Mouse (Mus musculus): ENCODE results near the gene Txnrd1. TPM values are rescaled to one million over a fixed set of nuclear protein-coding genes. Genes with fewer than 3 reads are reported as not detected.

Txnrd1 gene
- polyA plus RNA-seq, 2 experiments, result 33.6 to 44.6 TPM

DNA sequence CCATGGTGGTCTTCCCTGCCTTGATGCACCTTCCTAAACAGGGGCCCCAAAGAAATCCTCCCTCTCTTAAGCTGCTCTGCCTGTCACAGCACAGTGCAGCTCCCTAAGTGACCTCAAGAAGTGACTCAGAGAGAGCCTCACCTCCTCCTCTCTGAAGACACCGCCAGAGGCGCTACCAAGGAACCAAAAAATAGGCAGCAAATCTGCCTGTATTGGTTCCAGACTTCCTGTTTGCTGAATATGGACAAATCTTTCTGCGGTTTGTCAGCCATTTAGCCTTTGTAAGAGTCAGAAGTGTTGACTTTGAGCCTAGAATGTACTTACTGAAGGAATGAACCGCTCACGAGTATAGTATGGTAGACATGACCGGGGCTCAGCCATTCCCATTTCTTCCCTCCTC is 80.0 kb downstream of the Txnrd1 start:
- Histone ChIP-seq H3K4me3 (ENCODE audit: insufficient read depth in 1 of 2, low read depth in 2 of 2, low read length in 2 of 2) (no peak overlapping the region), H3K9ac (replicated peaks) (no peak overlapping the region), H3K4me1 (replicated peaks; ENCODE audit: control insufficient read depth in 2 of 2, insufficient read depth in 2 of 2, low read length in 1 of 2) (peaks cover 0 to 14% of the 10 kb centered on the region in 2 experiments; a peak in 3 of 4 replicates), H3K36me3 (replicated peaks; ENCODE audit: control insufficient read depth, insufficient read depth, low read depth) (no peaks in the 10 kb centered on the region), H3K9me3 (ENCODE audit: control insufficient read depth, low read length) (no peaks in the 10 kb centered on the region), H3K27ac (no peak overlapping the region), H3K27me3 (ENCODE audit: control insufficient read depth, insufficient read depth, low read length) (no peaks in the 10 kb centered on the region), H3K4me2 (ENCODE audit: low read depth) (no peak overlapping the region)
- 53% methylated on average over 6 of the region's 6 CpGs for WGBS (ENCODE audit: insufficient replicate concordance)
- DNase-seq (ENCODE audit: low read depth in 3 of 3, low spot score in 3 of 3), result no peak
- TF ChIP-seq CTCF (IDR thresholded peaks at IDR 0.05; ENCODE audit: low read depth), result no peak
- no peak; the same call in 1 of the 2 replicates for ATAC-seq (ENCODE audit: insufficient read depth)

DNA sequence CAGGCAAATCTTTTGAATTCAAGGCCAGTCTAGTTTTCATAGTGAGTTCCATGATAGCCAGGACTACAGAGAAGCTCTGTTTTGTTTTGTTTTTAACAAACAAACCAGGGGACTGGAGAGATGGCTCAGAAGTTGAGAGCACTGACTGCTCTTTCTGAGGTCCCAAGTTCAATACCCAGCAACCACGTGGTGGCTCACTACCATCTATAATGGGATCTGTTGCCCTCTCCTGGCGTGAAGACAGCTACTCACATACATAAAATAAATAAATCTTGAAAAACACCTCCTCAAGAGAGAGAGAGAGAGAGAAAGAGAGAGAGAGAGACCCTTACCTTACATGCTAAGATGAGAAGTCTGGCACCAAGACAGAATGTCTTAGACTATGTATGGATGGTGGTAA is 84.9 kb downstream of the Txnrd1 start:
- ATAC-seq (ENCODE audit: insufficient read depth), result no peak

DNA sequence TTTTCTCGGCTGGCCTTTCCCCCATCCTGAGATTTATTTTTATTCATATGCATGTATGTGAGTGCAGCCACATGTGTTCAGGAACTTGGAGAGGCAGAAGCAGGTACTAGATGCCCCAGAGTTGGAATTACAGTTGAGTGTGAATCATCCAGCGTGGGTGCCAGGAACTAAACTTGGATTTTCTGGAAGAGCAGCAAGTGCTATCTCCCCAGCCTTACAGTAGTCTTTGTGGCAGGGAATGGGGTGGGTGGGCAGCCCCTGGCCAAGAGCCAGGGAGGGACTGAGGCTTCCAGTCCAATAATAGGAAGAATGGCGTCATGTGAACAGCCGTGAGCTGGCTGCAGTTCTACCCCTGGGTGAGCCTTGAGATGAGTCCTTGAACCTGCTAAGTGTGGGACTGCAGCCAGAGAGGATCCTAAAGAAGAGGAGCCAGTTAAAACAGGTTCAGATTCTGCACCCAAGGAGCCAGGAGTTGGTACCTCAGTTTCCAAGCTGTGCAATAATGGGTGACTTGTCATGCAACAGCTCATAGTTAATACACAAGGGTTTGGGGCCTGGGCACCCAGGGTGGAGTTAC is 85.7 kb downstream of the Txnrd1 start:
- DNase-seq (ENCODE audit: low read depth in 3 of 3, low spot score in 3 of 3) (no peak), ATAC-seq (ENCODE audit: insufficient read depth) (no peak)
- Histone ChIP-seq H3K4me2 (ENCODE audit: low read depth) (no peak overlapping the region), H3K9me3 (ENCODE audit: control insufficient read depth, low read length) (no peaks in the 10 kb centered on the region), H3K4me1 (replicated peaks; ENCODE audit: control insufficient read depth in 2 of 2, insufficient read depth in 2 of 2, low read length in 1 of 2) (peaks cover 0 to 7% of the 10 kb centered on the region in 2 experiments; a peak in 2 of 4 replicates), H3K27ac (no peak overlapping the region), H3K4me3 (ENCODE audit: insufficient read depth in 1 of 2, low read depth in 2 of 2, low read length in 2 of 2) (no peak overlapping the region), H3K9ac (replicated peaks) (no peak overlapping the region), H3K36me3 (replicated peaks; ENCODE audit: control insufficient read depth, insufficient read depth, low read depth) (no peaks in the 10 kb centered on the region), H3K27me3 (ENCODE audit: control insufficient read depth, insufficient read depth, low read length) (no peaks in the 10 kb centered on the region)
- TF ChIP-seq CTCF (IDR thresholded peaks at IDR 0.05; ENCODE audit: low read depth) (no peak), EP300 (IDR thresholded peaks at IDR 0.05; ENCODE audit: low read depth) (no peak)
- WGBS (ENCODE audit: insufficient replicate concordance), result 73% methylated on average over 4 of the region's 4 CpGs

More for the DNA sequence above, 84.9 kb downstream of the Txnrd1 start:
- 37% methylated on average over 2 of the region's 2 CpGs for WGBS (ENCODE audit: insufficient replicate concordance)
- Histone ChIP-seq H3K36me3 (replicated peaks; ENCODE audit: control insufficient read depth, insufficient read depth, low read depth) (no peaks in the 10 kb centered on the region), H3K9me3 (ENCODE audit: control insufficient read depth, low read length) (no peaks in the 10 kb centered on the region), H3K9ac (replicated peaks) (no peak overlapping the region), H3K27ac (no peak overlapping the region), H3K4me2 (ENCODE audit: low read depth) (no peak overlapping the region), H3K4me1 (replicated peaks; ENCODE audit: control insufficient read depth in 2 of 2, insufficient read depth in 2 of 2, low read length in 1 of 2) (peaks cover 0 to 12% of the 10 kb centered on the region in 2 experiments; a peak in 3 of 4 replicates), H3K27me3 (ENCODE audit: control insufficient read depth, insufficient read depth, low read length) (no peaks in the 10 kb centered on the region), H3K4me3 (ENCODE audit: insufficient read depth in 1 of 2, low read depth in 2 of 2, low read length in 2 of 2) (no peak overlapping the region)
- no peak for DNase-seq (ENCODE audit: low read depth in 3 of 3, low spot score in 3 of 3)
- TF ChIP-seq CTCF (IDR thresholded peaks at IDR 0.05; ENCODE audit: low read depth), result no peak
- TF ChIP-seq EP300 (IDR thresholded peaks at IDR 0.05; ENCODE audit: low read depth), result no peak

DNA sequence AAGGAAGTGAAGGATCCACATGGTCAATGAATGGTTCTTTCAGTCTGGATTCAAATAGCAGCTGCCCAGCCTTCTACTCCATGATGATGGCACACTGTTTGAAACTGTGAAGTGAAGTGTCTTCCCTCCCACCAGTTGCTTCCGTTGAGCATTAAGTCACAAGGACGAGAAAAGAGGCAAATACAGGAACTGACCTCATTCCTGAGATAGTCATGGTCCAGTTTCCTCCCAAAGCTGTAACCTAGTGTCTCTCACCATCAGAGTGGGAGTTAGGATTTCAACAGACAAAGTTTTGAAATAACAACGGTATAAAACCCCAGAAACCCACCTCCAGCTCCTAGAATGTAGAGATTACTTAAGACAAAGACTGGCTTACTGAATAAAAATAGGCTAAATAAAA is 89.8 kb downstream of the Txnrd1 start:
- ATAC-seq (ENCODE audit: insufficient read depth), result no peak
- no peak for TF ChIP-seq CTCF (IDR thresholded peaks at IDR 0.05; ENCODE audit: low read depth)
- no peak for TF ChIP-seq EP300 (IDR thresholded peaks at IDR 0.05; ENCODE audit: low read depth)
- H3K4me3 ChIP-seq (ENCODE audit: insufficient read depth in 1 of 2, low read depth in 2 of 2, low read length in 2 of 2), result no peak overlapping the region
- no peak for DNase-seq (ENCODE audit: low read depth in 3 of 3, low spot score in 3 of 3)
- no peaks in the 10 kb centered on the region for H3K27me3 ChIP-seq (ENCODE audit: control insufficient read depth, insufficient read depth, low read length)
- no peak overlapping the region for H3K9ac ChIP-seq (replicated peaks)
- H3K4me1 ChIP-seq (replicated peaks; ENCODE audit: control insufficient read depth in 2 of 2, insufficient read depth in 2 of 2, low read length in 1 of 2), result peaks cover 0 to 7% of the 10 kb centered on the region in 2 experiments; a peak in 2 of 4 replicates
- H3K27ac ChIP-seq, result no peak overlapping the region
- H3K36me3 ChIP-seq (replicated peaks; ENCODE audit: control insufficient read depth, insufficient read depth, low read depth), result no peaks in the 10 kb centered on the region
- 16% methylated on average over 3 of the region's 3 CpGs for WGBS (ENCODE audit: insufficient replicate concordance)
- H3K4me2 ChIP-seq (ENCODE audit: low read depth), result no peak overlapping the region
- no peaks in the 10 kb centered on the region for H3K9me3 ChIP-seq (ENCODE audit: control insufficient read depth, low read length)

DNA sequence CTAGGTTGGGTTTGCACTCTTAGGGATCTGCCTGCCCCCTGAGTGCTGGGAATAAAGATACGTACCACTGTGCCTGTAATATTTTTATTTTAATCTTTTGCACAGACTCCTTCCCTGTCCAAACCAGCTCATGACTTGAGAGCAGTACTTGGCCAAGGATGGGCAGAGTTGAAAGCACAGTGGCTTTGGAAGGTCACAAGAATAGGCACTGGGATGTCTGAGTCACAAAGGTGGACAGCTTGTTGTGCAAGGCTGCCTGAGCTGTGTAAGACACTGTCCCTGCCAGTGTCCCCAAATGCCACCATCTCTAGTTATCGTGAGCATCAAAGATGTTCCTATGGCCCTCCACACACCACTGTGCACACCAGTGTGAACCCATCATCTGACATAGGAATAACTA is 91.0 kb downstream of the Txnrd1 start:
- TF ChIP-seq EP300 (IDR thresholded peaks at IDR 0.05; ENCODE audit: low read depth), result no peak
- TF ChIP-seq CTCF (IDR thresholded peaks at IDR 0.05; ENCODE audit: low read depth), result no peak
- H3K4me2 ChIP-seq (ENCODE audit: low read depth), result no peak overlapping the region
- H3K9ac ChIP-seq (replicated peaks), result no peak overlapping the region
- H3K27me3 ChIP-seq (ENCODE audit: control insufficient read depth, insufficient read depth, low read length), result no peaks in the 10 kb centered on the region
- 79% methylated on average over 2 of the region's 2 CpGs for WGBS (ENCODE audit: insufficient replicate concordance)
- H3K27ac ChIP-seq, result no peak overlapping the region
- DNase-seq (ENCODE audit: low read depth in 3 of 3, low spot score in 3 of 3) (no peak), ATAC-seq (ENCODE audit: insufficient read depth) (no peak)
- H3K36me3 ChIP-seq (replicated peaks; ENCODE audit: control insufficient read depth, insufficient read depth, low read depth), result no peaks in the 10 kb centered on the region
- H3K4me3 ChIP-seq (ENCODE audit: insufficient read depth in 1 of 2, low read depth in 2 of 2, low read length in 2 of 2), result no peak overlapping the region
- H3K4me1 ChIP-seq (replicated peaks; ENCODE audit: control insufficient read depth in 2 of 2, insufficient read depth in 2 of 2, low read length in 1 of 2), result peaks cover 0 to 7% of the 10 kb centered on the region in 2 experiments; a peak in 2 of 4 replicates
- H3K9me3 ChIP-seq (ENCODE audit: control insufficient read depth, low read length), result no peaks in the 10 kb centered on the region

All from liver, embryonic 14.5 days (tissue).